Mouse (Mus musculus): Measurements from ENCODE around the gene Tbcd.

- TF ChIP-seq POLR2A (IDR thresholded peaks at IDR 0.05; ENCODE audit: insufficient read length, low read depth), result no peak
- no peak for TF ChIP-seq MAX (IDR thresholded peaks at IDR 0.05; ENCODE audit: low read depth)
- peak in 2 of 3 experiments; percentile 51 to 88 for TF ChIP-seq MYOG (IDR thresholded peaks at IDR 0.05; ENCODE audit: control insufficient read depth in 1 of 3, insufficient read depth in 1 of 3, insufficient read length in 2 of 3, low read depth in 2 of 3)
- TF ChIP-seq CEBPB (IDR thresholded peaks at IDR 0.05; ENCODE audit: insufficient read depth, poor library complexity, severe bottlenecking), result no peak
- no peak for TF ChIP-seq POLR2AphosphoS2 (IDR thresholded peaks at IDR 0.05; ENCODE audit: insufficient read length, low read depth)
- peak; percentile 96 for TF ChIP-seq TCF12 (IDR thresholded peaks at IDR 0.05; ENCODE audit: insufficient read depth, poor library complexity, severe bottlenecking)
- no peak for TF ChIP-seq USF1 (IDR thresholded peaks at IDR 0.05; ENCODE audit: low read depth)
- peak; percentile 82 to 95 (median 91) for TF ChIP-seq MYOD1 (IDR thresholded peaks at IDR 0.05; ENCODE audit: control insufficient read depth in 1 of 3, insufficient read length in 2 of 3, low read depth in 2 of 3)
Observed at GRCm38 (mm10) chr11:121502000-121502860, 50.5 kb downstream of the Tbcd start.
